Mouse (Mus musculus) frontal cortex, postnatal 14 days (tissue): ENCODE data around the gene Gstz1.
"Not testable (repeated sequence)": the region's sequence is repeated elsewhere in the genome, so short reads cannot be mapped to it uniquely, and the experiment has no call there.

Experiments used
- DNase-seq, 2 experiments: peaks; one replicate each; pipeline ENCODE4 v3.0.0; 2022; ENCODE audit warnings: low spot score in 2 of 2

Gene Gstz1

DNA sequence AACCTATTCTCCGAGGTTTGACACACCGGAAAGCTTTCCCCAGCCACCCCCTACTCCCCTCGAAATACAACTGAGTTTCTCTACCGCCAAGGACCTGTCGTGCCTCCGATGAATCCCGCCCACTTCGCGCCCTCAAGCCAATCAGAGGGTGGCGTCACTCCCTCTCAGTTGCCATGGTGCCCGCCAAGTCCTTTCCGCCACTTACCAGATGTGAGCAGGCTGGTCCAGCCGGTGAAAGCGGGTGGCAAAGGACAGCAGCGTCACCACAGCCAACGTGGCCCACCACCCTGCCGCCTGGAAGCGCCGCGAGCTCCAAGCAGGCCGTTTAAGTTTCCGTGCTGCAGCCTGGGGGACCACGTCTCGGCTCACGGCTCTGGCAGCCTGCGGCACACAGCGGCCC is at the start of gene Gstz1:
Gstz1 (plus strand) TSS at position 200 of the 400 bp plus-strand sequence.
- peak; percentile 85 for DNase-seq

- no peak for DNase-seq
Observed at GRCm38 (mm10) chr12:87100331-87100730, 46.6 kb upstream of the Gstz1 start.

- DNase-seq = no peak
Observed at GRCm38 (mm10) chr12:87102165-87102631, 44.8 kb upstream of the Gstz1 start, which contains the start of gene Ngb. Gene Ngb, minus strand, starts transcription at chr12:87102539.

DNA sequence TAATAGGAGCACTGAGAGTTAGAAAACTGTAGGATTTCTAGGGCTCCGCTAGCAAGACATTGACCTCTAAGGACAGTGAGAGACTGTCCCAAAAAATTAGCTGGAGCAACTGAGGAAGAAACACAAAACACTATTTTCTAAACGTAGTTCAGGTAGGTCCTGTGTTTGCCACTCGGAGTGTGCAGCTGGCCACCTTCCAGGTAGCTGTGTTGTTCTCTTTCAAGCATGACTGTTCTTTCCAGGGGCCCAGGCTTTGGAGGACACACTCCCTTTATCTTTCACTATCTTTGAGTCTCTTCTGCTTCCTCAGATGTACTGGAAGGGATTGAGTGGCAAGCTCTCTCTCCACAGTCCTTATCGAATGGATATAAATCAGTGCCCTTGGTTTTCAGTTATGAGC is 43.5 kb upstream of the Gstz1 start:
- DNase-seq = no peak

GRCm38 (mm10) chr12:87104796-87105195 is 42.2 kb upstream of the Gstz1 start:
- DNase-seq = no peak

DNA sequence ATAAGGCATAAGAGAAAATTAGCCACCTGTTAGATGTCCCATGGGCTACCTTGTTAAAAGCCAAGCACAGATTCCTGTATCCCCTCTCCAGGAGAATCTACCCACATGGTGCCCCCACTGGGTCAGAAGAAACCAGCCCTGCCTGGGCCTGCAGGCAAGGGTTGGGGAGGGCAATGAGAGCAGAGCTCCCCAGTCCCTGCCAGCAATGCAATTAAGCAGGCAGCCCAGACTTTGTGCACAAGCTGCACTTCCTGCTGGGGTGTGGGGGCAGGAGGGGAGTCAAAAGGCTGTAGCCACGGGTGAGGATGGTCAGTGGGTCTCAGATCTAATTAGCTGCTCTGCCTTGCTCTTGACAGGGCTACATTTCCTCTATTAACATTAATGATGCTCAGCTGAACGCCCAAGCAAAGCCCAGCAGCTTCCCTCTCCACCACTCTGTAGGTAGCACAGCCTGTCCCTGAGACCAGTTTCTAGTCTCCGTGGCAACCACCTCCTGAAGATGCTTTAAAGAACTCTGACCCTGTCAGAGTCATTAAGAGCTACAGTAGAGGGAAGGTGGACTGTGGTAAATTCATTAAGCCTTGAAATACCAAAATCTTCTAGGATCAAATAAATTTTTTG is 39.5 kb upstream of the Gstz1 start:
- no peak for DNase-seq

DNA sequence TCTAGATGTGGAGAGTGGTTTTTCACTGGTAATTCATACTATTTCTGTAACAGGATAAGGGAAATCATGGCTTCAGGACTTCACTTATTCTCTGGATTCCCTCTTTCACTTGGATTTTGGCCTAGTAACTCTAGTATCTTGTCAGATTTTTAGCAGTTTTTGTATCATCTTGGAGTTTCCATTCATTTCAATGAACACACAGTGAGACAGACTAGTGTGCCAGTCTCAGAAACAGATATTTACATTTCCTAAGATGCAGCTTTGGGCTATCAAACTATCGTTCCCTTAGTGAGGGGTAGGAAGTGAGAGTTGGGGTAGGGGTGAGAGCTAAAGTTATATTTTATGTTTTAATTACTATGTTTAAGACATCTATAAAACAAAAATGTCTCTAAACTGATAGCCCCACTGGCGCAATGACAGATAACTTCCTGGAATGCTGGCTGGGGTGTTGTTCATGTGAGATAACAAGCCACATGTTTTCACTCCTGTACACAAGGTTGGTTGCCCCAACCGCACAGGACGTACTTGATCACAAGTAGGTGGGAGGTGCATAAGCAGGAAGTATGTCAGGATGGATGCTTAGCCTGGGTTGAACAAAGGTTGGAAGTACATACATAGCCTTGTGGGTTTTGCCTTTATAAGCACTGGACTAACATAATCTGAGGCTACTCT is 24.9 kb upstream of the Gstz1 start:
- no peak for DNase-seq

GRCm38 (mm10) chr12:87127256-87127655 is 19.7 kb upstream of the Gstz1 start:
- DNase-seq = no peak

GRCm38 (mm10) chr12:87130224-87130623 is 16.7 kb upstream of the Gstz1 start:
- no peak for DNase-seq

DNA sequence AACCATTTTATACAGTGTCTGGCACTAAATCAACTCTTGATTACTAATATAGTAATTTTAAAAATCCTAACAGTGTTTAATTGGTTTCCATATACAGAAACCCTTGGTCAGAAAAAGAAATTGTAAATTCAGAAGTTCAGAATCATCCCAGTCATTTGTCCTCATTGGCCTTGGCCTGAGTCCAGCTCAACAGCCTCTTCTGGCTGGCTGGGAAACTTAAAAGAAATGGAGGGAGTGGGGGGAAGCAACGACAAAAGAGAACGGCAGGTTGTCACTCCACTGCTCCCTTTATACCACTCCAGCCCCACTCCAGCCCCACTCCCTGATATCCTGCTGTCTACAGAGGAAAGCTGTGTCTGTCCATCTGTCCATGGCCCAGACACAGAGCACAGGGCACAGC is 15.8 kb upstream of the Gstz1 start:
- DNase-seq = no peak

GRCm38 (mm10) chr12:87131619-87132018 is 15.3 kb upstream of the Gstz1 start:
- no peak for DNase-seq

GRCm38 (mm10) chr12:87132210-87132609 is 14.8 kb upstream of the Gstz1 start:
- DNase-seq = no peak

- no peak for DNase-seq
Observed at GRCm38 (mm10) chr12:87132784-87133183, 14.2 kb upstream of the Gstz1 start.

- DNase-seq = no peak
Observed at GRCm38 (mm10) chr12:87137439-87138341, 9.3 kb upstream of the Gstz1 start.

- no peak for DNase-seq
Observed at GRCm38 (mm10) chr12:87138342-87138701, 8.6 kb upstream of the Gstz1 start.

- DNase-seq = no peak
Observed at GRCm38 (mm10) chr12:87138768-87139167, 8.2 kb upstream of the Gstz1 start.

GRCm38 (mm10) chr12:87142156-87142555 is 4.8 kb upstream of the Gstz1 start:
- no peak for DNase-seq

DNA sequence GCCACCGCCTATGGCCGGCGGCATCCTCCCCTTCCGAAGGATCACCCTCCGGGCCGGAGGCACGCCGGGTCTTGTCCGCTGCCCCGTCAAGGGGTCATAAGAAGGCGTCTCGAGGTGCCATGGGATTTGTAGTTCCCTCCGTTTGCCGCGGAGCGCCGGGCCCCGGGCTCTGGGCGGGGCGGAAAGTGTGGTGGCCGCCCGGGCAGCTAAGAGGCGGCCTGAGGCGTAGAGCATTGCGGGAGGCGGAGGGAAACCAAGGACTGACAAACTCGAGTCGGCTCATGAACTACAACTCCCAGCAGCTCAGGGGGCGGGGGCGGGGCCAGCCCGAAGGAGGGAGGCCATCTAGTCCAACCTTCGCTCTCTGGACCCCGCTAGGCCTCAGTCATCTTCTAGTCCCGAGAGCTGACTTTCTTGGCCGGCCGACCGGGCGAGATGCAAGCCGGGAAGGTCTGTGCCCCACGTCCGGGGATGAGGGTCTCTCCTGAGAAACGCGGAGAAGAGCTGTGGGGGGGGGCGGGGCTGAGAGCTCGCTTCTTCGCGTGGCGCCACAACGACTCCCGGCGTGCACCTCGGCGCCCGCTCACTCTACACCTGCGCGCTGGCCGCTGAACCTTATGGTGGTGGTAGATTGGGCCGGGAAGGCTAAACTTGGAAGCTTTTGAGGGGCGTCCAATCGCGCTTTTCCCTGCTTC is 577 bp downstream of the Gstz1 start, which contains the start of gene Pomt2:
Pomt2 (minus strand) TSS at position 574 of the 695 bp plus-strand sequence.
- peak; percentile 90 to 92 for DNase-seq

- DNase-seq = no peak
Observed at GRCm38 (mm10) chr12:87148136-87148535, 1.2 kb downstream of the Gstz1 start.

DNA sequence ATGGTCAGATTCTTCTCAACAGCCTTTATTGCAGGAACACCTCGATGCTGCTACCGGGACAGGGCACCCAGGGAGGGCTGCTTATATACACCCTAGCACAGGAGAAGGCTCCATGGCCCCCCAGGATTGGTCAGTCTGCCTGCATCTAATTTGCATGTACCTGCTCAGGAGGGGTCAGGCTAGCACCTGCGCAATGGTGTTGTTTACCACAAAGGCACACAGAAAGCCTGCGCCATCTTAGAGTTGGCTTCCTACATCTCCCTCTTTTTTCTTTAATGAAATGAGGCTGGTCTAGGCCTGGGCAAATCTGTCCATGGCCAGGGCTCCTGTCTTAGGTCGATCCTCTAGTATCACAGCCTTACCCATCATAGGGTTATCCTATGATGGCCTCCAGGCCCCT is 2.5 kb downstream of the Gstz1 start:
- no peak for DNase-seq

DNA sequence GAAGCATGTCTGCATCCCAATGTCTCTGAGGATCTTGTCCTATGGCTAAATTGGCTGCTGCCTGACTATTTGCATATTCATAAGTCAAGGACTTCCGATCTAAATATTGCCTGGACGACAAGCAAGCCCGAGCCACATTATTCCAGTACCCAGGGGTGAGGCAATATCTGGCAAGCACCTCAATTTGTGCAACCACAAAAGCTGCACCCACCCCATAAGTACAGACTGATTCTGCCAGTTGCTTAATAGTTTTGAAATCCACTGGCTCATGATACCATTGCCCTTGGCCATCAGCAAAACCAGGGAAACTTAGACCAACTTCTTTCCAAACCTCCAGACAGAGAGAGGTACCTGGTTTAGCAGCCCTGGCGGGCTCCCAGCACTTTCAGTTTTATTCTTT is 7.5 kb downstream of the Gstz1 start:
- DNase-seq = not testable (repeated sequence)

DNA sequence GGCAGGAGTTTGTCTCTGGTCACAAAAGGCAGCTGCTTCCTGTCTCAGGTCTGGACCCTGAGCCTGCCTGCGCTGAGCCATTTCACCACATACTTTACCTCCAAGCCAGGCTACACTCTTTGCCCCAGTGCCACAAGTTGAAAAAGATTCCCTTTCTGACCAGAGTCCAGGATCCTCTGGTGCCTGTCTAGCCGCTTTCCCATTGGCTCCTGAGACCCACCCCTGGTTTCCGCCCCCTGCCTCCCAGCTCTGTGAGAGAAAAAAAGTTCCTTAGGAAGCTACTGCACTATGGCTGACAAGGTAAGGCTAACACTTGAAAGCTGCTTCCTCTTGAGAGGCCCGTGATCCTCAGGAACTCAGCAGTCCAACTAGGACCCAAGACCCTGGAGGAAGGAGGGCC is 10.4 kb downstream of the Gstz1 start:
- DNase-seq = no peak
